Mouse (Mus musculus) hindbrain, embryonic 15.5 days (tissue): ENCODE measurements at regions not wholly inside any gene's neighbourhood (a gene's known extent, or its start where the extent isn't known, plus 50 kb on each side); places are given as distances from the start of the nearest gene placed in this dataset.

ENCODE experiments used
- ATAC-seq: fragments of 200-750 bp; cut with Nextera tagmentation; 2 replicates; pipeline ENCODE4 v1.8.0; 2017; ENCODE audit warnings: low read depth, moderate number of reproducible peaks, moderate TSS enrichment; ENCODE audit not compliant: low FRiP score
- H3K27ac ChIP-seq: fragments of 300-500 bp; sonication (generic); replicated peaks from 2 replicates; pipeline ENCODE4 v1.5.1; 2015; ENCODE audit warnings: mild to moderate bottlenecking, inconsistent platforms
- H3K27me3 ChIP-seq: fragments of 300-500 bp; sonication (generic); 2 replicates; pipeline ENCODE4 v1.6.1; 2015; ENCODE audit warnings: control low read depth, inconsistent platforms
- H3K36me3 ChIP-seq: fragments of 300-500 bp; sonication (generic); 2 replicates; pipeline ENCODE4 v1.6.1; 2015; ENCODE audit warnings: control low read depth, inconsistent platforms
- H3K4me1 ChIP-seq: fragments of 300-500 bp; sonication (generic); replicated peaks from 2 replicates; pipeline ENCODE4 v1.6.1; 2015; ENCODE audit warnings: control low read depth, inconsistent platforms
- H3K4me2 ChIP-seq: fragments of 300-500 bp; sonication (generic); 2 replicates; pipeline ENCODE4 v1.6.1; 2015; ENCODE audit warnings: moderate library complexity, mild to moderate bottlenecking, inconsistent platforms
- H3K4me3 ChIP-seq: fragments of 300-500 bp; sonication (generic); 2 replicates; pipeline ENCODE4 v1.5.1; 2015; ENCODE audit warnings: mild to moderate bottlenecking, inconsistent platforms
- H3K9ac ChIP-seq: fragments of 300-500 bp; sonication (generic); 2 replicates; pipeline ENCODE4 v1.6.1; 2015; ENCODE audit warnings: inconsistent platforms
- H3K9me3 ChIP-seq: fragments of 300-500 bp; sonication (generic); 2 replicates; pipeline ENCODE4 v1.6.1; 2016; ENCODE audit warnings: control low read depth, inconsistent platforms
- WGBS: fragments of 180-500 bp; shearing (Covaris S2); methylation state at CpG from one replicate; pipeline ENCODE4 v1.1.7; 2015; 5-methylcytosine and 5-hydroxymethylcytosine counted together

GRCm38 (mm10) chr12:39493114-39493513 lies 544.7 kb downstream of the Arl4a start:
- Histone ChIP-seq H3K4me1 (no peaks in the 10 kb centered on the region), H3K27me3 (no peaks in the 10 kb centered on the region), H3K4me2 (no peak overlapping the region), H3K9ac (no peak overlapping the region), H3K27ac (no peak overlapping the region), H3K36me3 (no peaks in the 10 kb centered on the region), H3K9me3 (no peaks in the 10 kb centered on the region), H3K4me3 (no peak overlapping the region)
- ATAC-seq = no peak
- 85% methylated on average over 8 of the region's 8 CpGs for WGBS

- Histone ChIP-seq H3K4me3 (no peak overlapping the region), H3K9me3 (no peaks in the 10 kb centered on the region), H3K4me1 (no peaks in the 10 kb centered on the region), H3K27me3 (no peaks in the 10 kb centered on the region), H3K9ac (no peak overlapping the region), H3K36me3 (no peaks in the 10 kb centered on the region), H3K4me2 (no peak overlapping the region), H3K27ac (no peak overlapping the region)
- ATAC-seq = no peak
Measured at GRCm38 (mm10) chr12:39472984-39473383, 564.8 kb downstream of the Arl4a start.
